Mouse (Mus musculus) intestine, embryonic 16.5 days (tissue): Measurements from ENCODE around the gene Col27a1. TPM values are rescaled to one million over a fixed set of nuclear protein-coding genes. Genes with fewer than 3 reads are reported as not detected.

Experiments used
- ATAC-seq: fragments of 200-750 bp; cut with Nextera tagmentation; 2 replicates; pipeline ENCODE4 v1.8.0; 2017; ENCODE audit warnings: moderate TSS enrichment, moderate library complexity
- H3K27ac ChIP-seq: fragments of 300-500 bp; sonication (generic); 2 replicates; pipeline ENCODE4 v1.5.1; 2014; ENCODE audit warnings: mild to moderate bottlenecking, low read length
- H3K27me3 ChIP-seq: fragments of 300-500 bp; sonication (generic); replicated peaks from 2 replicates; pipeline ENCODE4 v1.6.1; 2014; ENCODE audit warnings: low read length, control low read depth, mixed read lengths; ENCODE audit not compliant: control insufficient read depth, insufficient read depth
- H3K36me3 ChIP-seq: fragments of 300-500 bp; sonication (generic); 2 replicates; pipeline ENCODE4 v1.6.1; 2014; ENCODE audit warnings: low read length, control low read depth; ENCODE audit not compliant: control insufficient read depth, insufficient read depth
- H3K4me1 ChIP-seq: fragments of 300-500 bp; sonication (generic); 2 replicates; pipeline ENCODE4 v1.6.1; 2014; ENCODE audit warnings: low read length, control low read depth, mixed read lengths; ENCODE audit not compliant: control insufficient read depth, insufficient read depth
- H3K4me2 ChIP-seq: fragments of 300-500 bp; sonication (generic); 2 replicates; pipeline ENCODE4 v1.6.1; 2014; ENCODE audit warnings: low read depth, low read length, control low read depth
- H3K4me3 ChIP-seq: fragments of 300-500 bp; sonication (generic); 2 replicates; pipeline ENCODE4 v1.5.1; 2014; ENCODE audit warnings: mild to moderate bottlenecking, low read length
- H3K9ac ChIP-seq: fragments of 300-500 bp; sonication (generic); 2 replicates; pipeline ENCODE4 v1.6.1; 2014; ENCODE audit warnings: low read depth, low read length
- H3K9me3 ChIP-seq: fragments of 300-500 bp; sonication (generic); 2 replicates; pipeline ENCODE4 v1.6.1; 2016; ENCODE audit warnings: low read length, control low read depth; ENCODE audit not compliant: control insufficient read depth
- WGBS: fragments of 180-500 bp; shearing (Covaris S2); extraction: QIAGEN DNeasy Blood & Tissue Kit; methylation state at CpG from one replicate; pipeline ENCODE4 v1.1.7; 2014; 5-methylcytosine and 5-hydroxymethylcytosine counted together
- polyA plus RNA-seq: library from polyadenylated mRNA; unstranded; fragments of >200 nt; fragmentation: Nextera tagmentation; extraction: Ambion mirVana; gene quantifications from 2 replicates; pipeline ENCODE4 v1.2.1, GENCODE M21; 2015

The Col27a1 gene
- polyA plus RNA-seq, 1 experiment from 2014 or later = 8.1 TPM

- 75% methylated on average over 2 of the region's 2 CpGs for WGBS
- H3K36me3 ChIP-seq = no peaks in the 10 kb centered on the region
- no peak overlapping the region for H3K9ac ChIP-seq
- ATAC-seq = no peak
- 0 out of 2 replicates have a peak, but pooled peaks cover 7% of the 10 kb centered on the region for H3K4me1 ChIP-seq
- H3K4me2 ChIP-seq = no peak overlapping the region
- no peak overlapping the region for H3K4me3 ChIP-seq
- H3K27ac ChIP-seq = no peak overlapping the region
- no peaks in the 10 kb centered on the region for H3K9me3 ChIP-seq
- no peaks in the 10 kb centered on the region for H3K27me3 ChIP-seq
Measured at GRCm38 (mm10) chr4:63194366-63194765, 19.4 kb upstream of the Col27a1 start.

GRCm38 (mm10) chr4:63199366-63199765, 14.4 kb upstream of the Col27a1 start:
- H3K4me1 ChIP-seq = no peaks in the 10 kb centered on the region
- no peak overlapping the region for H3K27ac ChIP-seq
- no peaks in the 10 kb centered on the region for H3K36me3 ChIP-seq
- no peak overlapping the region for H3K4me2 ChIP-seq
- H3K4me3 ChIP-seq = no peak overlapping the region
- 0 out of 2 replicates have a peak, but pooled peaks have one; percentile 11 for ATAC-seq
- H3K27me3 ChIP-seq = no peaks in the 10 kb centered on the region
- no peak overlapping the region for H3K9ac ChIP-seq
- no peaks in the 10 kb centered on the region for H3K9me3 ChIP-seq
- WGBS = 91% methylated on average over 5 of the region's 5 CpGs

GRCm38 (mm10) chr4:63203874-63204273, 9.9 kb upstream of the Col27a1 start:
- no peak overlapping the region for H3K27ac ChIP-seq
- H3K4me1 ChIP-seq = 0 out of 2 replicates have a peak, but pooled peaks cover 3% of the 10 kb centered on the region
- 93% methylated on average over 7 of the region's 7 CpGs for WGBS
- no peaks in the 10 kb centered on the region for H3K36me3 ChIP-seq
- H3K9me3 ChIP-seq = no peaks in the 10 kb centered on the region
- H3K9ac ChIP-seq = no peak overlapping the region
- H3K27me3 ChIP-seq = no peaks in the 10 kb centered on the region
- ATAC-seq = no peak
- no peak overlapping the region for H3K4me3 ChIP-seq
- no peak overlapping the region for H3K4me2 ChIP-seq

- Histone ChIP-seq H3K4me3 (no peak overlapping the region), H3K9me3 (no peaks in the 10 kb centered on the region), H3K36me3 (no peaks in the 10 kb centered on the region), H3K27me3 (no peaks in the 10 kb centered on the region), H3K27ac (no peak overlapping the region), H3K4me1 (0 out of 2 replicates have a peak, but pooled peaks cover 3% of the 10 kb centered on the region), H3K4me2 (no peak overlapping the region), H3K9ac (no peak overlapping the region)
- WGBS = 52% methylated on average over 7 of the region's 7 CpGs
- 0 out of 2 replicates have a peak, but pooled peaks have one; percentile 7 for ATAC-seq
Measured at GRCm38 (mm10) chr4:63205583-63205982, 8.2 kb upstream of the Col27a1 start.

- peak overlapping the region; percentile 98 for H3K4me2 ChIP-seq
- peak overlapping the region; percentile 88 for H3K9ac ChIP-seq
- ATAC-seq = peak; percentile 47
- under 1% methylated on average over 66 of the region's 71 CpGs for WGBS
- H3K27me3 ChIP-seq = no peaks in the 10 kb centered on the region
- H3K4me1 ChIP-seq = peaks cover 20% of the 10 kb centered on the region
- H3K9me3 ChIP-seq = no peaks in the 10 kb centered on the region
- H3K27ac ChIP-seq = peak overlapping the region; percentile 74
- H3K36me3 ChIP-seq = no peaks in the 10 kb centered on the region
- H3K4me3 ChIP-seq = peak overlapping the region; percentile 82
Measured at GRCm38 (mm10) chr4:63215185-63215992, 1.6 kb downstream of the Col27a1 start.

GRCm38 (mm10) chr4:63215993-63216531, 2.3 kb downstream of the Col27a1 start:
- Histone ChIP-seq H3K4me1 (peaks cover 20% of the 10 kb centered on the region), H3K9ac (peak overlapping the region; percentile 88), H3K27me3 (no peaks in the 10 kb centered on the region), H3K4me2 (peak overlapping the region; percentile 98), H3K36me3 (no peaks in the 10 kb centered on the region), H3K9me3 (no peaks in the 10 kb centered on the region), H3K4me3 (peak overlapping the region; percentile 82), H3K27ac (peak overlapping the region; percentile 74)
- peak; percentile 61 for ATAC-seq
- 1% methylated on average over 24 of the region's 24 CpGs for WGBS

GRCm38 (mm10) chr4:63216566-63216965, 2.8 kb downstream of the Col27a1 start:
- Histone ChIP-seq H3K4me1 (peaks cover 22% of the 10 kb centered on the region), H3K9me3 (no peaks in the 10 kb centered on the region), H3K9ac (peak overlapping the region; percentile 88), H3K4me2 (peak overlapping the region; percentile 98), H3K27me3 (no peaks in the 10 kb centered on the region), H3K36me3 (no peaks in the 10 kb centered on the region), H3K27ac (peak overlapping the region; percentile 74), H3K4me3 (peak overlapping the region; percentile 82)
- WGBS = 18% methylated on average over 9 of the region's 9 CpGs
- peak; percentile 43 for ATAC-seq

GRCm38 (mm10) chr4:63217513-63217912, 3.7 kb downstream of the Col27a1 start:
- H3K4me2 ChIP-seq = peak overlapping the region; percentile 98; the same call in 1 of the 2 replicates
- no peak for ATAC-seq
- H3K36me3 ChIP-seq = no peaks in the 10 kb centered on the region
- 72% methylated on average over 6 of the region's 6 CpGs for WGBS
- H3K9ac ChIP-seq = 0 out of 2 replicates have a peak overlapping the region, but pooled peaks have one; percentile 88
- peak overlapping the region; percentile 10; the same call in 1 of the 2 replicates for H3K27ac ChIP-seq
- no peaks in the 10 kb centered on the region for H3K27me3 ChIP-seq
- H3K4me3 ChIP-seq = no peak overlapping the region
- H3K4me1 ChIP-seq = peaks cover 23% of the 10 kb centered on the region
- no peaks in the 10 kb centered on the region for H3K9me3 ChIP-seq

GRCm38 (mm10) chr4:63219059-63219458, 5.3 kb downstream of the Col27a1 start:
- 85% methylated on average over 3 of the region's 3 CpGs for WGBS
- no peak for ATAC-seq
- Histone ChIP-seq H3K9ac (no peak overlapping the region), H3K9me3 (no peaks in the 10 kb centered on the region), H3K4me3 (no peak overlapping the region), H3K36me3 (no peaks in the 10 kb centered on the region), H3K4me1 (peaks cover 23% of the 10 kb centered on the region), H3K4me2 (no peak overlapping the region), H3K27ac (no peak overlapping the region), H3K27me3 (no peaks in the 10 kb centered on the region)
